Mouse (Mus musculus) CH12.LX (cell line): ENCODE data around the gene Sde2. TPM values are rescaled to one million over a fixed set of nuclear protein-coding genes. Genes with fewer than 3 reads are reported as not detected.

ENCODE experiments used
- DNase-seq: peaks from one replicate; pipeline ENCODE4 v3.0.0-alpha.2; 2013; ENCODE audit errors: extremely low read depth
- H3K27ac ChIP-seq: 2 replicates; pipeline ENCODE4 v1.5.1; 2012; ENCODE audit warnings: low read depth, mild to moderate bottlenecking, control low read depth, moderate library complexity; ENCODE audit not compliant: insufficient read depth
- H3K27me3 ChIP-seq: replicated peaks from 2 replicates; pipeline ENCODE3; 2012; ENCODE audit warnings: inconsistent platforms
- H3K36me3 ChIP-seq, 2 experiments: replicated peaks in 1 of 2; 2 replicates each; pipeline versions ENCODE3 to v1.6.1; 2012; ENCODE audit warnings: inconsistent platforms in 1 of 2, low read length in 1 of 2, mild to moderate bottlenecking in 1 of 2, mixed read lengths in 1 of 2, moderate library complexity in 1 of 2; ENCODE audit not compliant: control insufficient read depth in 1 of 2, insufficient read depth in 1 of 2
- H3K4me1 ChIP-seq, 2 experiments: 2 replicates each; pipeline ENCODE4 v1.6.1; 2012; ENCODE audit warnings: inconsistent platforms in 1 of 2, moderate library complexity in 1 of 2; ENCODE audit not compliant: insufficient read depth in 2 of 2, control insufficient read depth in 1 of 2
- H3K4me2 ChIP-seq: 2 replicates; pipeline ENCODE4 v1.6.1; 2012; ENCODE audit warnings: low read depth, mild to moderate bottlenecking, control low read depth; ENCODE audit not compliant: poor library complexity, insufficient read depth, severe bottlenecking
- H3K4me3 ChIP-seq, 3 experiments: fragments of 150-350 bp in 1 of 3; sonication (generic) in 1 of 3; replicated peaks in 1 of 3; 2 replicates each; pipeline versions ENCODE3 to v1.5.1; 2011 to 2012; ENCODE audit warnings: low read depth in 2 of 3, low read length in 2 of 3, mild to moderate bottlenecking in 2 of 3, moderate library complexity in 2 of 3, control low read depth in 1 of 3, improper control_type of control experiment in 1 of 3, inconsistent platforms in 1 of 3, mixed read lengths in 1 of 3; ENCODE audit not compliant: poor library complexity in 1 of 3
- H3K79me2 ChIP-seq: replicated peaks from 2 replicates; pipeline ENCODE4 v1.6.1; 2012; ENCODE audit warnings: mild to moderate bottlenecking, moderate library complexity; ENCODE audit not compliant: control insufficient read depth, poor library complexity, insufficient read depth, severe bottlenecking; ENCODE audit errors: extremely low read depth
- H3K9ac ChIP-seq: 2 replicates; pipeline ENCODE4 v1.6.1; 2012; ENCODE audit warnings: low read depth, mild to moderate bottlenecking, control low read depth, moderate library complexity; ENCODE audit not compliant: insufficient read depth
- H3K9me3 ChIP-seq: replicated peaks from 2 replicates; pipeline ENCODE3; 2012; ENCODE audit warnings: low read length, inconsistent platforms, mixed read lengths
- BHLHE40 ChIP-seq: IDR thresholded peaks from 2 replicates; pipeline ENCODE4 v1.6.1; 2011; ENCODE audit warnings: mild to moderate bottlenecking, low read depth, low read length, improper control_type of control experiment
- CHD2 ChIP-seq: IDR thresholded peaks from 2 replicates; pipeline ENCODE4 v1.6.1; 2011; ENCODE audit warnings: low read length, improper control_type of control experiment
- CTCF ChIP-seq, 2 experiments: IDR thresholded peaks in 1 of 2; conservative IDR thresholded peaks in 1 of 2; 2 replicates each; pipeline ENCODE4 v1.5.1; 2011 to 2012; ENCODE audit warnings: low read depth in 2 of 2, low read length in 2 of 2, improper control_type of control experiment in 1 of 2, inconsistent platforms in 1 of 2, mild to moderate bottlenecking in 1 of 2, moderate library complexity in 1 of 2
- EP300 ChIP-seq: IDR thresholded peaks from 2 replicates; pipeline ENCODE4 v1.6.1; 2011; ENCODE audit warnings: low read length, improper control_type of control experiment
- IRF4 ChIP-seq: IDR thresholded peaks from 2 replicates; pipeline ENCODE4 v1.6.1; 2014; ENCODE audit warnings: low read depth, mild to moderate bottlenecking, inconsistent platforms, low read length, improper control_type of control experiment
- JUN ChIP-seq: IDR thresholded peaks from 2 replicates; pipeline ENCODE4 v1.6.1; 2011; ENCODE audit warnings: low read depth, mild to moderate bottlenecking, low read length, improper control_type of control experiment, moderate library complexity; ENCODE audit not compliant: insufficient read depth
- MAFK ChIP-seq: IDR thresholded peaks from 2 replicates; pipeline ENCODE4 v1.6.1; 2011; ENCODE audit warnings: low read length, improper control_type of control experiment; ENCODE audit not compliant: insufficient replicate concordance
- MEF2A ChIP-seq: IDR thresholded peaks from 2 replicates; pipeline ENCODE4 v1.6.1; 2014; ENCODE audit warnings: low read depth, mild to moderate bottlenecking, inconsistent platforms, low read length, improper control_type of control experiment, borderline replicate concordance
- POLR2AphosphoS2 ChIP-seq: IDR thresholded peaks from 2 replicates; pipeline ENCODE4 v1.6.1; 2011; ENCODE audit warnings: low read depth, low read length, improper control_type of control experiment
- RCOR1 ChIP-seq: conservative IDR thresholded peaks from 2 replicates; pipeline ENCODE4 v1.6.1; 2012; ENCODE audit warnings: low read depth, mild to moderate bottlenecking, inconsistent platforms, low read length, improper control_type of control experiment
- SMC3 ChIP-seq: IDR thresholded peaks from 2 replicates; pipeline ENCODE4 v1.6.1; 2011; ENCODE audit warnings: low read depth, low read length, improper control_type of control experiment
- TCF12 ChIP-seq: IDR thresholded peaks from 2 replicates; pipeline ENCODE4 v1.6.1; 2014; ENCODE audit warnings: low read depth, mild to moderate bottlenecking, inconsistent platforms, low read length, improper control_type of control experiment
- UBTF ChIP-seq: IDR thresholded peaks from 2 replicates; pipeline ENCODE4 v1.6.1; 2012; ENCODE audit warnings: low read depth, mild to moderate bottlenecking, inconsistent platforms, low read length, improper control_type of control experiment, moderate library complexity
- ZKSCAN1 ChIP-seq: IDR thresholded peaks from 2 replicates; pipeline ENCODE4 v1.6.1; 2012; ENCODE audit warnings: low read depth, inconsistent platforms, low read length, improper control_type of control experiment, borderline replicate concordance
- ZNF384 ChIP-seq: IDR thresholded peaks from 2 replicates; pipeline ENCODE4 v1.6.1; 2012; ENCODE audit warnings: low read depth, low read length, improper control_type of control experiment, inconsistent platforms
- dilution Hi-C: fragments of 300-500 bp; cut with MboI; formaldehyde crosslinking; loops from 2 replicates; pipeline ENCODE4 v1.14.3; 2020; ENCODE audit warnings: low sequenced_read_pairs; ENCODE audit not compliant: extremely low pct_unique_long_range_greater_than_20kb, extremely low pct_ligation_motif_present
- in situ Hi-C: fragments of 300-500 bp; cut with MboI; formaldehyde crosslinking; loops from 3 replicates; pipeline ENCODE4 v1.14.3; 2019; ENCODE audit warnings: low sequenced_read_pairs, low pct_ligation_motif_present, low pct_unique_long_range_greater_than_20kb, mixed read lengths
- polyA plus RNA-seq: library from polyadenylated mRNA; unstranded; fragments of >175 nt; gene quantifications from 2 replicates; pipeline ENCODE4 v1.2.1, GENCODE M21; 2012; ENCODE audit warnings: low read depth; ENCODE audit not compliant: insufficient read length
- total RNA-seq, 2 experiments: library from RNA; depleted of rRNA; stranded (reverse); fragments of 300-350 nt in 1 of 2; fragments of >200 nt in 1 of 2; gene quantifications; 2 replicates each; pipeline ENCODE4 v1.2.3; 2012 to 2014

Sde2 gene
- total and polyA plus RNA-seq, 3 experiments: 24.7 to 33.2 (median 28.0) TPM

DNA sequence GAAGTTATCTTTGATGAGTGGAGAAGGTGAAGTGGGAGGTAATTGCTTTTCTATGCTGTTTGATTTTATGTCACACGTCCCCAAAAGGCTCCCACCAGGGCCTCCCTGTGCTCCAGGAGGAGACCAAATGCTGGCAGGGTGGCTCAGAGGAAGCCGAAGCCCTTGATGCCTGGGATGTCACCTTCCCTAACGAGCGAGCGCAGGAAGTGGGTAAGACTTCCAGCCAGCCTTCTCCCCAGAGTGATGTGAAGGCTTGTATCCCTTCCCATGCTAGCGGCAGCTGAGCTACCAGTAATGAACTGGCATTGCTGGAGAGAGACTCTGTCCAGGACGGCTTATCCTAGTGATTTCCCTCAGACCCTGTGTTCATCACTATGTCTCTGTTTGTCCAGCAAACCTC, 32.8 kb downstream of the Sde2 start:
- no peak for TF ChIP-seq CHD2
- TF ChIP-seq JUN: no peak
- TF ChIP-seq POLR2AphosphoS2: no peak
- TF ChIP-seq BHLHE40: no peak
- TF ChIP-seq ZKSCAN1: no peak
- TF ChIP-seq SMC3: no peak
- no peak for TF ChIP-seq ZNF384
- no peak for TF ChIP-seq UBTF
- DNase-seq: no peak
- H3K36me3 ChIP-seq: no peaks in the 10 kb centered on the region
- H3K9me3 ChIP-seq: no peaks in the 10 kb centered on the region
- in situ Hi-C loops: no loop called here
- no peaks in the 10 kb centered on the region for H3K27me3 ChIP-seq
- H3K79me2 ChIP-seq: no peaks in the 10 kb centered on the region
- H3K4me1 ChIP-seq: peaks cover 22 to 49% of the 10 kb centered on the region in 2 experiments
- H3K27ac ChIP-seq: no peak overlapping the region
- no peak overlapping the region for H3K4me3 ChIP-seq
- H3K9ac ChIP-seq: no peak overlapping the region
- dilution Hi-C loops: no loop called here
- H3K4me2 ChIP-seq: no peak overlapping the region

DNA sequence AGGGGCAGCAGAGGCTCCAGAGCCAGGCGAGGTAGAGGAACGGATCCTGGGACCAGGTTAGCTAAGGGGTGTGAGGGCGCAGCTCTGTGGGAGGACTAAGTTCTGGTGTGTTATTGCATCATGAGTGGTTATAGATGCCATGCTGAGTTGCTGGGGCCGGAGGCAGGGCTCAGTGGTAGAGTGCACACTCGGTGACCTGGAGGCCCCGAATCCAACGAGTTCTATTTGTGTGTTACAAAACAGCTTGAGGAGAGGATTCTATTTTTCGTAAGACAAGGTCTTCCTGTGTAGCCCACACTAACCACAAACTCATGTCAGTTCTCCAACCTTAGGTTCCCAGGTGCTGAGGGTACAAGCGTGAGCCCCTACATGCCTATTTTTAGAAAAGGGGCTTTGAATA, 33.6 kb downstream of the Sde2 start:
- H3K27me3 ChIP-seq: no peaks in the 10 kb centered on the region
- in situ Hi-C loops (no loop called here), dilution Hi-C loops (no loop called here)
- TF ChIP-seq IRF4: peak; percentile 19; the same call in 1 of the 2 replicates
- TF ChIP-seq BHLHE40: peak; percentile 31; the same call in 1 of the 2 replicates
- TF ChIP-seq EP300: peak; percentile 55; the same call in 1 of the 2 replicates
- TF ChIP-seq MEF2A: peak; percentile 75; the same call in 1 of the 2 replicates
- peak; percentile 33; the same call in 1 of the 2 replicates for TF ChIP-seq TCF12
- TF ChIP-seq CTCF (conservative IDR thresholded peaks at IDR 0.05 in 1 of 2, IDR thresholded peaks at IDR 0.05 in 1 of 2; ENCODE audit: low read depth in 2 of 2, low read length in 2 of 2): no peak
- TF ChIP-seq RCOR1: no peak
- no peak for TF ChIP-seq MAFK
- no peaks in the 10 kb centered on the region for H3K79me2 ChIP-seq
- H3K27ac ChIP-seq: no peak overlapping the region
- peak overlapping the region in 1 of 3 experiments; percentile 36 for H3K4me3 ChIP-seq
- H3K4me1 ChIP-seq: peaks cover 26 to 57% of the 10 kb centered on the region in 2 experiments
- no peaks in the 10 kb centered on the region for H3K9me3 ChIP-seq
- H3K4me2 ChIP-seq: peak overlapping the region; percentile 32; the same call in 1 of the 2 replicates
- no peaks in the 10 kb centered on the region for H3K36me3 ChIP-seq
- H3K9ac ChIP-seq: no peak overlapping the region
- DNase-seq: peak; percentile 52
